Mouse (Mus musculus) ovary, postnatal 14 days (tissue): ENCODE measurements at regions not wholly inside any gene's neighbourhood (a gene's known extent, or its start where the extent isn't known, plus 50 kb on each side); places are given as distances from the start of the nearest gene placed in this dataset.

Experiments used
- DNase-seq: peaks from one replicate; pipeline ENCODE4 v3.0.0; 2022; ENCODE audit warnings: low spot score

GRCm38 (mm10) chr13:80946034-80946433 lies 62.9 kb downstream of the Arrdc3 start:
- DNase-seq: no peak

GRCm38 (mm10) chr13:80947705-80948104 lies 64.5 kb downstream of the Arrdc3 start:
- DNase-seq: no peak

GRCm38 (mm10) chr13:80949133-80949697 lies 66.0 kb downstream of the Arrdc3 start:
- no peak for DNase-seq

- no peak for DNase-seq
Measured at GRCm38 (mm10) chr13:80950239-80950638, 67.1 kb downstream of the Arrdc3 start.

DNA sequence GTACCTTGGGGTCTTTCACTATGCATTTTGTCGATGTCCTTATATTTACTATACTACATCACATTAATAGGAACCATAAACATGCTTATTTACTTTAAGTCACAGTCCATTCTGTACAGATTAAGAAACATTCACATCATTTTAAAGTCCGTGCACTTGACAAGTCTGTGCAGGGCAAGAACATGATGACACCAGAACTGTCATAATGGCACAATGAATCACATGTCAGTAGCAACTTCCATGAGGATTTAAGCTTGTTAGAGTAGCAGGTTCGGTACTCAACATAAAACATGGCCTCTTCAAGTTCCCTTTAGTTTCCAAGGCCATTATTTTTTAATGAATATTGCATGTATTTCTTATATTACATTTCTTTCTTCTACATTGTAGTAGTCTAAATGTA lies 67.6 kb downstream of the Arrdc3 start:
- DNase-seq: no peak

DNA sequence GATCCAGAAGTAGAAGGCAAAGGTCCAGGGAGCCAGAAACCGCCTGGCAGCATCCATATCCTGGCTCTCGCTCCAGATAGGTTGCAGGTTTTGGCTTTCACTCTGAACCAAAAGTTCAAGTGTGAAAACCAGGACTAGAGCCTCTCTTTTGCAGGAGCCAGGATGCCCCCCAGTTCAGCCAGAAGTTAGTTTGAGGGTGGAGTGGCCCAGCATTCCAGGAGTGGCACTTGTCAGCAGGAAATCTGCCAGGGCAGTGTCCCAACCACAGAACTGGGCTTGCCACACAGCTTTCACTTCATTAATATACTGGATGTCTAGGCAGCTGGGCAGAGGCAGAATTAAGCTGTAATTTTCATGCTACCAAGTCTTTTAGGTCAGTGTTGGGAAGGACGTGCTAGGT lies 68.1 kb downstream of the Arrdc3 start:
- peak; percentile 13 for DNase-seq

- no peak for DNase-seq
Measured at GRCm38 (mm10) chr13:80952851-80953250, 69.7 kb downstream of the Arrdc3 start.

- no peak for DNase-seq
Measured at GRCm38 (mm10) chr13:80954059-80954645, 71.0 kb downstream of the Arrdc3 start.

- DNase-seq: no peak
Measured at GRCm38 (mm10) chr13:80956966-80957365, 73.8 kb downstream of the Arrdc3 start.

DNA sequence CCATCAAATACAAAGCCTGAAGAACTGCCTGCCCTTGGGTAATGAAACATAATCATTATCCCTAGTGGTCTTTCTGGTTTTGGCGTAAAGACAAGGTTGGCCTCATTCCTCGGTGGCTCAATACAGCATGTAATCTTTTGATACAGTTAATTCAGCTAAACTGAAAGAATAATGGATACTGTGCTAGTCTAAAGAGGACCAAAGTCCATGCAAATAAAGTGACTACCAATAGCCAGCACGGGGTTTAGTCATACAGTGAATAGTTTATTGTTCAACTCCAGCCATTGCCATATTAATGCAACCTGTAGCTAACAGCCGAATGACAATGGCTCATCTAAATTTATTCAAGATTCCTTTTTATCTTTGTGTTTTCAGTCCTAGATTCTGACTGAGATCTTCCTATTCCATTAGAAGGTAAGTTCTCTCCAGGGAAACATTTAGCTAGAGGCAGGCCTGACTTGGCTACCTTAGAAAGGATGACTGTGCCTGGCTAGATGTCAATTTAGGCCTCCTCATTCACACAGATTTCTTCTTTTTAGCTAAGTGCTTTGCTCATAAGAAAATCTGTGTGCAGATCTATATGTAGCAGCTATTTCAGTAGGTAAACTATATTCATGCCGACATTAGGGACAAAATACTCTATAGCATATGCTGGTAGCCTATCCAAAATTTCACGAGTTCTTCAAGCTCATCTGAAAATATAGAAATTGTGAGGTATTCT lies 74.4 kb downstream of the Arrdc3 start:
- DNase-seq: no peak

GRCm38 (mm10) chr13:80959763-80960162 lies 76.6 kb downstream of the Arrdc3 start:
- DNase-seq: no peak

DNA sequence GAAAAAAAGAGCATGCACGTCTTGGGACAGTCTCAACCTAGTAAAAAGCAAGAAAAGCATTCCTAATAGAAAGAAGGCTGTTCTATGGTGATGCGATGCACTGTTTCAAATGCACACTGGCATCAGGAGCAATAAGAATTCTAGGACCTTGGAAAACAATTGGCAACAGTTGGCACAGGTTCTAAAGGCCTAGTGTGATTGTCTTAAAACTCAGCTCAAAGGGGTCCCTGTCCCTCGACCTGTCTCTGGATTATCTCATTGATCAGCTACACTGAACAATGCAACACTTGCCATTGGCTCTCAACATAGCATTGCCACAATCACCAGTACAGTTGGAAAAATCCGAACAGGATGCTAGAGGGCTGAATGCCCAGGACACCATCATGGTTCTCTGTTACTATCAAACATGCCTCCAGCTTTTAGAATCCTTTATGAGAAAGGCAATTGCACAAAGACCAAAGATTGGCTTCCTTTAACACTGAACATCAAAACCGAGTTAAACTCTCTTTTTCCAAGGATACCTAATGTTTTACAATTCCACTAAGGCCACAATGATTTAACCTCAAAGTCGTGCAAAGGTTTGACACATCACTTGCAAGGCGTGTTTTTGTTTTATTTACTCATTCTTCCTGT lies 78.9 kb downstream of the Arrdc3 start:
- DNase-seq: no peak

- DNase-seq: peak; percentile 51
Measured at GRCm38 (mm10) chr13:80962789-80963590, 79.8 kb downstream of the Arrdc3 start.

- no peak for DNase-seq
Measured at GRCm38 (mm10) chr13:80963591-80963940, 80.4 kb downstream of the Arrdc3 start.

GRCm38 (mm10) chr13:80971664-80972063 lies 88.5 kb downstream of the Arrdc3 start:
- DNase-seq: no peak

GRCm38 (mm10) chr13:80974424-80974823 lies 91.2 kb downstream of the Arrdc3 start:
- DNase-seq: no peak

GRCm38 (mm10) chr13:80977266-80977665 lies 94.1 kb downstream of the Arrdc3 start:
- no peak for DNase-seq

DNA sequence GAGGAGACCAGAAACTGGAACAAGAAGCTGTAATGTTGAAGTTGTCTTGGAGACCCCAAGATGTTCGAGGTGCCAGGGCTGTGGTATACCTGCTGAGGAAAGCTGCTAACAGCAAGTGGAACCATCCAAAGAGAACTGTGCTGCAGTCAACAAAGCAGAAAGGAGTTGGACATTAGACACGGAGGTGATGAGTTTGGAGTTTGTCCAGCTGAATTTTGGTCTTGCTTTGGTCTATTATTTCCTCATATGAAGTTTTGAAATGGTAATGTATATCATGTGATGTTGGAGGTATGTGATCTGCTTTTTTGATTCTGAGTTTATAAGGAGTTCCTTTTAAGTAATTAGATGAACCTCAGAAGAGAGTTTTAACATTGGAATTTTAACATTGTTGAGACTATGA lies 98.0 kb downstream of the Arrdc3 start:
- DNase-seq: no peak

DNA sequence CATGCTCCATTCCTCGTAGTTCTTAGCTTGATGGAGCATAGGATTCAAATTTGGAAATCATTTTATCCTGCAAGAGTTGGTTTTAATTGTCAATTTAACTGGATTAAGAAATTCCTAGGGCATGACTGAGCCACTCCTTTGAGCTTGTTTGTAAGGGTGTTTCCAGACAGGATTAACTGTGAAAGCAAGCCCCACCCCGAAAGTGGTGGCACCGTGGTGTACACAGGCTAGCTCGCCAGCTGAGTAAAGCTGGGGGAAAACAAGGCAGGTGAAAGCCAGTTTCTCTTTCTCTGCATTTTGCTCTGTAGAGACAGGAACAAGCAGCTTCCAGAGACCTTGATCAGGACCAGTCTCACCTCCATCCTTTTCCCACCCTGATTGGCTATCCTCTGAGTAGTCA lies 103.5 kb downstream of the Arrdc3 start:
- DNase-seq: no peak

- no peak for DNase-seq
Measured at GRCm38 (mm10) chr13:80989756-80990155, 106.6 kb downstream of the Arrdc3 start.

GRCm38 (mm10) chr13:80992342-80992741 lies 109.2 kb downstream of the Arrdc3 start:
- no peak for DNase-seq
